Mouse (Mus musculus) limb, embryonic 11.5 days (tissue): ENCODE results near the gene Tlk1. TPM values are rescaled to one million over a fixed set of nuclear protein-coding genes. Genes with fewer than 3 reads are reported as not detected.

ENCODE experiments used
- ATAC-seq: fragments of 200-750 bp; cut with Nextera tagmentation; 2 replicates; pipeline ENCODE4 v1.8.0; 2017; ENCODE audit warnings: low read depth; ENCODE audit not compliant: insufficient number of reproducible peaks, low FRiP score, low TSS enrichment
- DNase-seq: peaks from one replicate; pipeline ENCODE4 v3.0.0-alpha.2; 2015; ENCODE audit warnings: low spot score
- H3K27ac ChIP-seq: fragments of 300-500 bp; sonication (generic); replicated peaks from 2 replicates; pipeline ENCODE4 v1.5.1; 2014; ENCODE audit warnings: low read depth, mild to moderate bottlenecking, low read length
- H3K27me3 ChIP-seq: fragments of 300-500 bp; sonication (generic); 2 replicates; pipeline ENCODE4 v1.6.1; 2014; ENCODE audit warnings: mild to moderate bottlenecking, low read length, mixed read lengths; ENCODE audit not compliant: control insufficient read depth, insufficient read depth
- H3K36me3 ChIP-seq: fragments of 300-500 bp; sonication (generic); 2 replicates; pipeline ENCODE4 v1.6.1; 2014; ENCODE audit warnings: mild to moderate bottlenecking, low read length, moderate library complexity, mixed read lengths; ENCODE audit not compliant: control insufficient read depth, insufficient read depth
- H3K4me1 ChIP-seq: fragments of 300-500 bp; sonication (generic); 2 replicates; pipeline ENCODE4 v1.6.1; 2014; ENCODE audit warnings: low read length, mixed read lengths; ENCODE audit not compliant: control insufficient read depth, insufficient read depth
- H3K4me2 ChIP-seq: fragments of 300-500 bp; sonication (generic); 2 replicates; pipeline ENCODE4 v1.6.1; 2014; ENCODE audit warnings: low read depth, mild to moderate bottlenecking, moderate library complexity; ENCODE audit not compliant: severe bottlenecking
- H3K4me3 ChIP-seq: fragments of 300-500 bp; sonication (generic); 2 replicates; pipeline ENCODE4 v1.5.1; 2014; ENCODE audit warnings: low read depth, low read length
- H3K9ac ChIP-seq: fragments of 300-500 bp; sonication (generic); 2 replicates; pipeline ENCODE4 v1.6.1; 2014; ENCODE audit warnings: mild to moderate bottlenecking, low read length
- H3K9me3 ChIP-seq: fragments of 300-500 bp; sonication (generic); 2 replicates; pipeline ENCODE4 v1.6.1; 2016; ENCODE audit warnings: low read length; ENCODE audit not compliant: control insufficient read depth
- WGBS: fragments of 180-500 bp; shearing (Covaris S2); extraction: QIAGEN DNeasy Blood & Tissue Kit; methylation state at CpG from one replicate; pipeline ENCODE4 v1.1.7; 2014; 5-methylcytosine and 5-hydroxymethylcytosine counted together
- polyA plus RNA-seq: library from polyadenylated mRNA; unstranded; fragments of >200 nt; fragmentation: Nextera tagmentation; extraction: Ambion mirVana; gene quantifications from 2 replicates; pipeline ENCODE4 v1.2.1, GENCODE M21; 2014

Tlk1 gene
- polyA plus RNA-seq, 1 experiment from 2014 or later, result 40.4 TPM

GRCm38 (mm10) chr2:70800396-70800795 lies 25.1 kb downstream of the Tlk1 start:
- 98% methylated on average over 1 of the region's 1 CpGs for WGBS

GRCm38 (mm10) chr2:70793276-70793675 lies 32.3 kb downstream of the Tlk1 start:
- no peak overlapping the region for H3K27ac ChIP-seq
- no peak for ATAC-seq
- H3K4me2 ChIP-seq, result no peak overlapping the region
- no peaks in the 10 kb centered on the region for H3K9me3 ChIP-seq
- no peak overlapping the region for H3K4me3 ChIP-seq
- no peak for DNase-seq
- no peak overlapping the region for H3K9ac ChIP-seq
- peaks cover 4% of the 10 kb centered on the region; the same call in 1 of the 2 replicates for H3K36me3 ChIP-seq
- no peaks in the 10 kb centered on the region for H3K27me3 ChIP-seq
- H3K4me1 ChIP-seq, result no peaks in the 10 kb centered on the region
- 91% methylated on average over 4 of the region's 4 CpGs for WGBS

More at GRCm38 (mm10) chr2:70800396-70800795, 25.1 kb downstream of the Tlk1 start:
- no peaks in the 10 kb centered on the region for H3K4me1 ChIP-seq
- H3K36me3 ChIP-seq, result no peaks in the 10 kb centered on the region
- no peak overlapping the region for H3K27ac ChIP-seq
- H3K4me3 ChIP-seq, result no peak overlapping the region
- H3K27me3 ChIP-seq, result no peaks in the 10 kb centered on the region
- H3K9ac ChIP-seq, result no peak overlapping the region
- ATAC-seq (no peak), DNase-seq (no peak)
- no peak overlapping the region for H3K4me2 ChIP-seq
- H3K9me3 ChIP-seq, result no peaks in the 10 kb centered on the region

- Histone ChIP-seq H3K4me1 (no peaks in the 10 kb centered on the region), H3K36me3 (peaks cover 4% of the 10 kb centered on the region; the same call in 1 of the 2 replicates), H3K9me3 (no peaks in the 10 kb centered on the region), H3K27me3 (no peaks in the 10 kb centered on the region), H3K9ac (no peak overlapping the region), H3K27ac (no peak overlapping the region), H3K4me2 (no peak overlapping the region), H3K4me3 (no peak overlapping the region)
- 73% methylated on average over 2 of the region's 2 CpGs for WGBS
- no peak for DNase-seq
- no peak for ATAC-seq
Observed at GRCm38 (mm10) chr2:70790246-70790645, 35.3 kb downstream of the Tlk1 start.

GRCm38 (mm10) chr2:70789331-70789730 lies 36.2 kb downstream of the Tlk1 start:
- H3K9ac ChIP-seq, result no peak overlapping the region
- WGBS, result 94% methylated on average over 3 of the region's 3 CpGs

GRCm38 (mm10) chr2:70784447-70784846 lies 41.1 kb downstream of the Tlk1 start:
- no peak overlapping the region for H3K27ac ChIP-seq
- no peaks in the 10 kb centered on the region for H3K4me1 ChIP-seq
- H3K4me2 ChIP-seq, result no peak overlapping the region
- 86% methylated on average over 4 of the region's 4 CpGs for WGBS
- H3K4me3 ChIP-seq, result no peak overlapping the region
- no peak for DNase-seq
- no peak for ATAC-seq
- H3K27me3 ChIP-seq, result no peaks in the 10 kb centered on the region
- H3K9me3 ChIP-seq, result no peaks in the 10 kb centered on the region
- no peaks in the 10 kb centered on the region for H3K36me3 ChIP-seq
- no peak overlapping the region for H3K9ac ChIP-seq

More at GRCm38 (mm10) chr2:70789331-70789730, 36.2 kb downstream of the Tlk1 start:
- H3K27me3 ChIP-seq, result no peaks in the 10 kb centered on the region
- ATAC-seq (no peak), DNase-seq (no peak)
- no peak overlapping the region for H3K27ac ChIP-seq
- H3K4me1 ChIP-seq, result no peaks in the 10 kb centered on the region
- no peaks in the 10 kb centered on the region for H3K36me3 ChIP-seq
- no peaks in the 10 kb centered on the region for H3K9me3 ChIP-seq
- H3K4me3 ChIP-seq, result no peak overlapping the region
- no peak overlapping the region for H3K4me2 ChIP-seq

GRCm38 (mm10) chr2:70783504-70783903 lies 42.0 kb downstream of the Tlk1 start:
- no peak for ATAC-seq
- H3K9me3 ChIP-seq, result no peaks in the 10 kb centered on the region

GRCm38 (mm10) chr2:70779634-70780033 lies 45.9 kb downstream of the Tlk1 start:
- Histone ChIP-seq H3K27me3 (no peaks in the 10 kb centered on the region), H3K36me3 (no peaks in the 10 kb centered on the region), H3K9ac (no peak overlapping the region), H3K9me3 (no peaks in the 10 kb centered on the region), H3K27ac (no peak overlapping the region), H3K4me2 (no peak overlapping the region), H3K4me3 (no peak overlapping the region), H3K4me1 (no peaks in the 10 kb centered on the region)
- DNase-seq, result no peak
- 97% methylated on average over 1 of the region's 1 CpGs for WGBS
- no peak for ATAC-seq

More at GRCm38 (mm10) chr2:70783504-70783903, 42.0 kb downstream of the Tlk1 start:
- Histone ChIP-seq H3K9ac (no peak overlapping the region), H3K27ac (no peak overlapping the region), H3K36me3 (no peaks in the 10 kb centered on the region), H3K4me2 (no peak overlapping the region), H3K27me3 (no peaks in the 10 kb centered on the region), H3K4me1 (no peaks in the 10 kb centered on the region), H3K4me3 (no peak overlapping the region)
- DNase-seq, result no peak
- 86% methylated on average over 8 of the region's 8 CpGs for WGBS

- H3K4me2 ChIP-seq, result no peak overlapping the region
Observed at GRCm38 (mm10) chr2:70776744-70777143, 48.8 kb downstream of the Tlk1 start.

GRCm38 (mm10) chr2:70764734-70765133 lies 60.8 kb downstream of the Tlk1 start:
- Histone ChIP-seq H3K4me2 (no peak overlapping the region), H3K27me3 (no peaks in the 10 kb centered on the region), H3K27ac (no peak overlapping the region), H3K9ac (no peak overlapping the region), H3K4me3 (no peak overlapping the region), H3K9me3 (no peaks in the 10 kb centered on the region), H3K36me3 (no peaks in the 10 kb centered on the region), H3K4me1 (no peaks in the 10 kb centered on the region)
- ATAC-seq (no peak), DNase-seq (no peak)
- WGBS, result 89% methylated on average over 7 of the region's 7 CpGs

More at GRCm38 (mm10) chr2:70776744-70777143, 48.8 kb downstream of the Tlk1 start:
- H3K27ac ChIP-seq, result no peak overlapping the region
- H3K4me1 ChIP-seq, result no peaks in the 10 kb centered on the region
- no peaks in the 10 kb centered on the region for H3K27me3 ChIP-seq
- DNase-seq, result no peak
- no peak overlapping the region for H3K9ac ChIP-seq
- no peak for ATAC-seq
- H3K9me3 ChIP-seq, result no peaks in the 10 kb centered on the region
- WGBS, result 86% methylated on average over 2 of the region's 2 CpGs
- no peak overlapping the region for H3K4me3 ChIP-seq
- no peaks in the 10 kb centered on the region for H3K36me3 ChIP-seq
